Comparison of ENCODE assay signal across 8 mouse cellular contexts in genomic region chr5:37338288-37338687, GRCm38 (mm10). TPM values are rescaled to one million over a fixed set of nuclear protein-coding genes. Genes with fewer than 3 reads are reported as not detected.
DNase-seq lines count a peak whose midpoint lies in the region; ATAC-seq lines count a peak whose summit lies in the region.

TSS of gene Evc2 (plus strand) at chr5:37338499.

- intact Hi-C loops in left cerebral cortex, postnatal 14 days (cut with DNase I), result no loop called here

- H3K4me3 ChIP-seq in embryonic facial prominence, embryonic 12.5 days, result peak within 1 kb of the TSS; percentile 76

- H3K36me3 ChIP-seq in embryonic facial prominence, embryonic 12.5 days, result peaks cover 13% of the 10 kb centered on the region; the same call in 1 of the 2 replicates

- WGBS in embryonic facial prominence, embryonic 12.5 days, result under 1% methylated on average over 27 of the region's 27 CpGs

- H3K9me3 ChIP-seq in embryonic facial prominence, embryonic 12.5 days, result no peaks in the 10 kb centered on the region

- peak; percentile 60 for DNase-seq in adrenal gland, adult 8-10 months
- peak; percentile 98 for DNase-seq in heart, adult 11 months
- DNase-seq in kidney, adult 11 months, result peak; percentile 68
- DNase-seq in left cerebral cortex, postnatal 14 days (ENCODE audit: low spot score in 2 of 2), result peak; percentile 78 to 81
- DNase-seq in mesoderm, embryonic 11.5 days (ENCODE audit: low read depth, low spot score), result peak; percentile 82
- peak; percentile 66 for DNase-seq in right cerebral cortex, postnatal 4 days

- ATAC-seq in embryonic facial prominence, embryonic 12.5 days (ENCODE audit: insufficient number of reproducible peaks, insufficient read depth, low FRiP score, low TSS enrichment), result peak; percentile 76
- ATAC-seq in granulocyte monocyte progenitor cell, adult 5-6 weeks (replicated peaks; ENCODE audit: poor library complexity, severe bottlenecking), result no peak

- H3K4me2 ChIP-seq in embryonic facial prominence, embryonic 12.5 days (replicated peaks), result peak within 1 kb of the TSS; percentile 66

- peak within 1 kb of the TSS; percentile 52 for H3K9ac ChIP-seq in embryonic facial prominence, embryonic 12.5 days

- H3K27ac ChIP-seq in embryonic facial prominence, embryonic 12.5 days, result peak within 1 kb of the TSS; percentile 52

- no peaks in the 10 kb centered on the region for H3K27me3 ChIP-seq in embryonic facial prominence, embryonic 12.5 days

- peaks cover 43% of the 10 kb centered on the region for H3K4me1 ChIP-seq in embryonic facial prominence, embryonic 12.5 days

RNA-seq across cellular contexts. Expression of gene Evc2, which starts in this region (rescaled TPM):
- 10 to 100 TPM; 21.4 to 34.0 (median 27.6) TPM for total RNA-seq in adrenal gland, adult 8-10 months (2022)
- polyA plus RNA-seq in embryonic facial prominence, embryonic 12.5 days (2016; fragmentation: Nextera tagmentation; extraction: Ambion mirVana), result 25.1 TPM in 2 replicates
- 1 to 10 TPM; 5.5 to 6.0 TPM for total RNA-seq in left cerebral cortex, postnatal 14 days (2021)
- not detected in 2 replicates for total RNA-seq in granulocyte monocyte progenitor cell, adult 5-6 weeks (2014; fragmentation: Nextera tagmentation)
- 0.22 TPM in 1 of 2 replicates, not detected in the other for total RNA-seq in granulocyte monocyte progenitor cell, adult 5-6 weeks (2017)

Comparison
In these comparisons a context has a peak if more than half of its experiments do, and no peak if none do; other contexts are left out.
1. RNA of gene Evc2 (total RNA-seq): 21.4 to 34.0 TPM in adrenal gland, adult 8-10 months and 5.5 to 6.0 TPM in left cerebral cortex, postnatal 14 days; 0.22 TPM in granulocyte monocyte progenitor cell, adult 5-6 weeks; every median in the first group is over 4 times any median in the second.
2. Peak in every context shown above with its lines, with median percentiles within 50 percentile points of each other: DNase-seq.